Mouse (Mus musculus) retina, adult 2 months (tissue): ENCODE measurements around the gene Dkkl1.
"Not testable (repeated sequence)": the region's sequence is repeated elsewhere in the genome, so short reads cannot be mapped to it uniquely, and the experiment has no call there.

Experiments used
- DNase-seq: peaks from one replicate; pipeline ENCODE4 v3.0.0-alpha.2; 2012; ENCODE audit warnings: low read depth, low spot score

Dkkl1 gene

GRCm38 (mm10) chr7:45211851-45212251, at the start of gene Dkkl1:
Gene Dkkl1, minus strand, starts transcription at chr7:45212147.
- DNase-seq, result no peak

- DNase-seq, result no peak
Observed at GRCm38 (mm10) chr7:45259281-45259680, 47.3 kb upstream of the Dkkl1 start.

GRCm38 (mm10) chr7:45257063-45257840, 45.3 kb upstream of the Dkkl1 start:
- DNase-seq, result no peak

DNA sequence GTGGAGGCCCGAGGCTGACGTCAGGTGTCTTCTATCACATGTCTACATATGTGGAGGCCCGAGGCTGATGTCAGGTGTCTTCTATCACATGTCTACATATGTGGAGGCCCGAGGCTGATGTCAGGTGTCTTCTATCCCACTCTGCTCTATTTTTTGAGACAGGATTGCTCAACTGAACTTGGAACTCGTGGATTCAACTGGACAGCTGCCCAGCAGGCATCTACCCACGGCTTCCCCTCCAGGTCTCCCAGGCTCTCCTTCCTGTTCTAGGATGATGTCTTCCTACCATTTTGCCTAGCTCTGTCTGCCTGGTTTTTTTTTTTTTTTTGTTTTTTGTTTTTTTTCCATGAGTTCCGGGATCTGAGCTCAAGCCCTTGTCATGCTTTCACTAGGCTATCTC, 43.9 kb upstream of the Dkkl1 start:
- DNase-seq, result not testable (repeated sequence)

DNA sequence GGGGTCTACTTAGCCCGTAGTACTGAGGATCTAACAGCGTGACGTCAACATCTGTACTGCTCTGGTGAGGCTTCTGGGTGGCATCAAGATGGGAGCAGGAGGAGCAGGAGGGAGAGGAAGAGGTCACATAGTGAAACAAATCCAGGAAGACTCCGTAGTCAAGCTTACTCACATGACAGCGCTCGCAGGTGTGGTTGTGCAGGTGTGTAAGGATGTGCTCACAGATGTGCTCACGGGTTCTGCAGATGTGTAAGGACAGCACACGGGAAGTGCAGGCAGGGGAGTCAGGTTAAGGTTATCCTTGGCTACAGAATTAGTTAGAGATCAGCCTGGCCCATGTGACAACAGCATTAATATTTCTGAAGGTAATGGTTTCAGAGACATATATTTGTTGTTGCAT, 41.9 kb upstream of the Dkkl1 start:
- DNase-seq, result no peak

- no peak for DNase-seq
Observed at GRCm38 (mm10) chr7:45247666-45248065, 35.7 kb upstream of the Dkkl1 start.

DNA sequence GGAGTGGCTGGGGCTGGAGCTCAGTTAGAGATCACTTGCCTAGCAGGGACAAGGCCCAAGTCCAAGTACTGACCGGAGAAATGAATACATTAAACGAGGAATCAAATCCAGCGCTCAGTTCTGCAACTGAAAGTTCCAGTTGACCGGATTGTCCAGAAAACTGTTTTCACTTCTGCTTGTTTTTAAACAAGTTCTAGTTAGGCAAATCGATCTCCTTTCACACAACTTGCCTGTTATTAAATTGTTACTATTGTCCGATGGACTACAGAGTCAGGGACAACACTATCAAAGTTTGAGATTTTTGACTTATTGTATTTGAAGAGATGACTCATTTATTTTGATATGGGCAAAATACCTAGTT, 29.4 kb upstream of the Dkkl1 start:
- no peak for DNase-seq

DNA sequence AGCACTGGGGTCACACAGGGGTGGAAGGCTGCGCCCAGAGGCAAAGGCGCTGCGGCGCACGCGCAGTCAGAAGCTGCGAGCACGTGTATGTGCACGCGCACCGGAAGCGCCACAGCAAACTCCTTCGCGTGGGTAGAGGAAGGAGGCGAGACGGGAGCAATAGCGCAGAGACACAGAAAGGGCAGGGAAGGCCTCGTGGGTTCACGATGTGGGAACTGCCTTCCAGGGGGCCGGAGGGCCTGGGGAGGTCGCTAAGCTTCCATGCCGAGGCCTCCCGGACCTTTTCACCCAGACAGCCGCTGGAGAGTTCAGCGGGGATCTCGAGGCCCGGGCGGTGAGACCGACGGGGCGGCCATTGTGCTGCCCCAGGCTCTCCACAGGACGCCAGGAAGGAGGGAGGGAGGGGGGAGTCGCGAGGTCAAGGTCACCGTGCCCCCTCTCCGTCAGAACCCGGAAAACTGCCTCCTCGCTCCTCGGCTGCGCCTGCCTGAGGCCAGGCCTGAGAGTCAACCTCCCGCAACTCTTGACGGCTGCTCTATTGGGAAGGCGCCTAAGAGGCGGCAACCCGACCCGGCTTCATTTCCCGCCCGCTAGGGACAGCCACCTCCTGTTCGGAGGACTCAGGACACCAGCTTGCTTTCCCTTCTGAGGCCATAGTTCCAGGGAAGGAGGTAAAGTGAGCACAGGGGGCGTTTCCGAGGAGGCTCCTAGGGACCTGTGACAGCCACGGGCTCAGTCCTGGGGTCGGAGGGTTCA, 28.9 kb upstream of the Dkkl1 start, which contains the start of gene Slc6a16:
Slc6a16 (plus strand) TSS at position 453 of the 756 bp plus-strand sequence.
- DNase-seq, result no peak

DNA sequence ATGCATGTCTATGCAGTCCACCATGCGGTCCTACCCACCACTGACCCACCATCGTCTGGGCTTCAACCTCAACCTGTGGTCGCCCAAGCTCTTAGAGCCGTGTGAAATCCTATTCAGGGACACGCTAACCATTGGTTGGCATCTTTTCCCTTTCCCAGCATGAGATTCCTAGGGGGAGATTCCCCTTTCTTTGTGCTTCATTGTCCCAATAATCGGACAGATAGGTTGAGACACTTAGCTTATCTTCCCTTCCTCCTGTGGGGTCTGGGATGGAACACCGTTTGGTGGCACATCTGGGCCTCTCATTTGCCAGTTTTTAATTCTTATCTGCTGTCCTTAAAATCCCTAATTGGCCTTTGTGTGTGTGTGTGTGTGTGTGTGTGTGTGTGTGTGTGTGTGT, 28.2 kb upstream of the Dkkl1 start:
- no peak for DNase-seq

DNA sequence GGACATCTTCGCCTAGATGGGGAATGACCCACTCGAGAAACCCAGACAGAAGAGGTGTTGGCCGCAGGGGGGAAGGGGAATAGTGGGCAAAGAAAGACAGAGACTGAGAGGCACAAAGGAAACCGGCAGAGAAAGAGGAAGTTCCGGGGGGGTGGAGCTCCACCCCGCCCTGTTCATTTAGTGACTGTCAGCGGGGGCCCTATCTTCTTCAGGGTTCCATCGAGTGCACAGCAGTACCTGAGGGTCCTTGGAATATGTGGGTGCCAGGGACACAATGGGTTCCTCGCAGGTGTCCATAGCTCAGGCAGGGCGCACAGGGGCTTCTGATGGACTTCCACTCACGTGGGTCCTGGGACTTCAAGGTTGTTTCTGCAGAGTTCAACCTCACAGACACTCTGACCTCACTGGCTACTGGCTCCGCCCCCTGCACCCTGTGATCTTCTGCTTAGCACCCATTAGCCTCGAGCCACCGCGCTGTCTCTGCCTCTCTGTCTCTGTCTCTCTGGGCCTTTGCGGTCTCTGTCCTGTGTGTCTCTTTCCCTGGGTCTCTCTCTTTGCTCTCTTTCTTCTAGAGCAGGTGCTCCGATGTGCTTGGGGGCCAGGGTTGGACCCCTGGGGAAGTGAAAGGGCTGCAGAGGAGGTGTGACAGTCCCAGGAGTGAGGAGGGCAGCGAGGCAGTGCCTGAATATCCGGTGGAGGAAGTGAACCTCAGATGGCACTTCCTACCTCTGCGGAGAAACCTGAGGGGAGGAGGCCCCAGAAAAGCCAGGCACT, 27.0 kb upstream of the Dkkl1 start, which contains the start of gene Cd37:
Cd37 (minus strand) TSS at position 393 of the 774 bp plus-strand sequence.
- DNase-seq, result no peak

GRCm38 (mm10) chr7:45237747-45238699, 26.1 kb upstream of the Dkkl1 start:
- DNase-seq, result no peak

DNA sequence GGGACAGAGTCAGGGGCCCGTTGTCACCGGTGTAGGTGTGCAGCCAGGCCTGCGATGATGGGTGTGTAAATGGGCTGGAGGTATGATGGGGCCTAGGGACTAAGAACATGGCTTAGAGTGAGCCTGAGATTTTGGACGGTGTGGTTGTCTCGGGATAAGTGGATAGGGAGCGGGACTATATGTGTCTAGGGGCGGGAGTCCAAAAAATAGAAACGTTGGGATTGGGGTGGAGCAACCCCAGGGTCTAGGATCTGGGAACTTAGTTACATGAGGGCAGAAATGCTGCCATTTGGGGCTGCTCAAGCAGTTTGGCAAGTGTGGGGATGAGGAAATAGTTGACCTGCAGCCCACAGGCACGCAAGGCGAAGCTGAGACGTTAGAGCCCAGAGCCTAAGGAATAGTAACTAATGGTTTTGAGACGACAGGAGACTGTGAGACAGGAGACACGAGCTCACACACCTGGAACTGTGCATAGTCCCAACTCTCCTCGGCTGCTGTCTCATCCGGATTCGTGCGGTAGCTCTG, 23.8 kb upstream of the Dkkl1 start:
- DNase-seq, result no peak

DNA sequence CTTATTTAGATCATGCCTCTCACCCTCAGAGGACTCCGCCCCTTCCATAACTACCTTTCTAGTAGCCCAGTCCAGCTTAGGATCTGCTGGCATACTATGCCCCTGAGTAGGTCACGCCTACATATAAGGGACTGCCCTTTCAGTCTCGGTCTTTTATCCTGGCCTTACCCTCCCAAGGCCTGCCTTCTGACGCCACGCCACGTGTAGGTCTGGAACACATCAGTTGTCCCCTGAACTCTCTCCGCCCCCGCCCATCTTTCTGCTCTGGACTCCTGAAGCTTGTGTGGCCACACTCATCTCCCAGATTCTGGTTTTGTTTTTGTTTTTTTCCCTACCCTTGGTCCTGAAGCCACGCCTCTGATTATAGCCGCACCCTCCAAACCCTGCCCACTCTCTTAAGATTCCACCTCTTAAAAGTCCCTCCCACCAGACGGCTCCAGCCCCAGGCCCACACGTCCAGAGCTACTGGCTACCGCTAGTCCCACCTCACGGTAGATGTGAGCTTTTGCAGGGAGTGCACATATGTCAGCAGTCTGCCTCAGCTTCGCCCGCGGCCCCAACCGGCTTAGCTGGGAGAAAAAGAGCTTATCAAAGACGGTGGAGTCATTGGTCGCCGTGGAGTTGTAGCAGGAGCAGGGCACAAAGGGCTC, 23.1 kb upstream of the Dkkl1 start:
- DNase-seq, result no peak

DNA sequence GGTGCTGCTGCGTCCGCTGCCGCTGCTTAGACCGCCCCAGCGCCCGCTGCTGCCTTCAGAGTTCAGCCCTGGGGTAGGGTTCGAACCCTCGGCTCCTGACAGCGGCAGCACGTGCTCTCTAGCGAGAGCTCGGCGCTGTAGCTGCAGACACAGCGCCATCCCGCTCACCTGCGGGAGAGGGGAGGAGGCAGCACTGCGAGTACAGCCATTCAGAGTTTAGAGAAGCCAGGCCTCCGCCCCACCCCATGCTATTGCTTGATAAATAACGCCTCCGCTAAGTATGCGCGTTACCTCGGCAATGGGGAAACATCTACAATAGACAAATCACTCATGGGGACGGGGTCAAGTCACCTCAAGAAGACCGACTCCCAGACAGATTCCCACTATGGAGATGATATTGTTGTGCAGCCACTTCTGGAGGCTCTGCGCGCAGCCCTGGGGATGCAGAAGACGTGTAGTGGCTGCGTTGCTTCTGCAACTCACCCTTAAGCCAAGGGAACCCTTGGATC, 22.4 kb upstream of the Dkkl1 start:
- DNase-seq, result no peak

GRCm38 (mm10) chr7:45233580-45234332, 21.8 kb upstream of the Dkkl1 start:
- DNase-seq, result no peak

DNA sequence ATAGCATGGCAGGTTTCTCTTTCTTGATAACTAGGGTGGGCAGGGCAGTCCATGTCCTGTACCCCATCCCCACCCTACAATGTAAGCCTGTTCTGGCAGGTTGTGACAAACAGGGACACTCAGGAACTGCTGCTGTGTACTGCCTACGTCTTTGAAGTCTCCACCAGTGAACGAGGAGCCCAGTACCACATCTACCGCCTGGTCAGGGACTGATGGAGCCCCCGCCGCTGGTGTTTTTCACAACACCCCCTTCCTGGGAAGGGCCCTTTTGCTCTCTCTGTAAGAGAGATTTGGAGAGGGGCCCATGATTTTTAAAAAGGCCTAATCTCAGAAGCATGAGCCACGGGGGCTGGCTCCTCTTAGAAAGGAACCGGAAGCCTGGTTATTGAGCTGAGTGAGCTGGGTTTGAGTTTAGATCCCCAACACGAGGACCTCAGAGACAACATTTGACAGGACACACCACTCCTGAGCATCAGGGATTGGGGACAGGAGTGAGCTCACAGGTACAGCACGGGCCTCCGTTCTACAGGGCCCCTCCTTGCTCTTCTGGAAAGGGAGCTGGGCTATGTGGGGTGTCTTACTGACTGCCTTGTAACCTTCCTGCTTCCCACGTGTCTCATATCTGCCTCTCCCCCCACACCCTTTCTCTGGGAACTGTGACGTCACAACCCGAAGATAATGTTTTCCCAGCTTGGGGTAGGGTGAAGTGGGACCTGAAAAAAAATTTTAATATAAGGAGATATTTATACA, 20.9 kb upstream of the Dkkl1 start:
- no peak for DNase-seq

GRCm38 (mm10) chr7:45231941-45232340, 20.0 kb upstream of the Dkkl1 start:
- no peak for DNase-seq

GRCm38 (mm10) chr7:45231192-45231591, 19.2 kb upstream of the Dkkl1 start:
- no peak for DNase-seq
